Mouse (Mus musculus): ENCODE data around the gene Ssx2ip. TPM values are rescaled to one million over a fixed set of nuclear protein-coding genes. Genes with fewer than 3 reads are reported as not detected.

Gene Ssx2ip
- polyA plus RNA-seq, 1 experiment from 2014 or later = 28.8 TPM

DNA sequence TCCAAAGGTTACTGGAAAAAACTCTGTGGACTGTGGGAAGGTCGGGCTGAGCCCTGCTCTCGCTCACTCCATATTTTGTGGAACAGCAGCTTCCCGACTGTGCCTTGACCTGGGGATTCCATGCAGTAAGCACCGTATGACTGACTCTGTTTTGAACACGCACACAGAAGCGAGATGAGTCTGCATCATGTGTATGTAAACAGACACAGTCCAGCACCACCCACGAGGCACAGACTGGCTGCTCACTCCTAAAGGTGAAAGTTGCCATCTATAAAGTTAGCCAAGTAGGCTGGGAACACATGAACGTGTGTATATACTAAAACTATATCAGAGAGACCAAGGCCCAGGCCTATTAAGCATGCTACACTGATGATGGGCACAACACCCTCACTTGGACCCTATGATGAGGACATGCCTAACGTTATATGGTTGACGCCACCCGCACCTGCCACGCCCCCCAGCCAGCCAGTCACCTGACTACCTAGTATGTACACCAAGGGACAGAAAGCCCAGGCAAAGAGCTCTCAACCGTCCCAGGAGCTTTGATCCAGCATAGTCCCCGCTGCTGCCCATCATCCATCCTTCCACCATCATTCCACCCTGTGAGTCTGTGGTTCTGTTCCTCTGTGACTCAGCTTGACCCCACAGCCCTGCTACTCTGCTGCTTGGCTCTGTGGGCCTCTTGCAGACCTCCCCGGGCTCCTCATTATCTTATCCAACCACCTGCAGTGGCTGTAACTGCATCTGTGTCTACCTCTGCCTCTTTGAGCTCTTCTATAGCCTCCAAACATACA, 27.9 kb upstream of the Ssx2ip start:
- Histone ChIP-seq H3K27ac (ENCODE audit: low read depth, low read length) (no peak overlapping the region), H3K27me3 (ENCODE audit: control insufficient read depth, insufficient read depth, low read length) (peaks cover 17% of the 10 kb centered on the region; the same call in 1 of the 2 replicates), H3K4me2 (ENCODE audit: low read depth) (no peak overlapping the region), H3K4me1 (ENCODE audit: control insufficient read depth, insufficient read depth, low read length) (0 out of 2 replicates have a peak, but pooled peaks cover 2% of the 10 kb centered on the region), H3K36me3 (ENCODE audit: control insufficient read depth, insufficient read depth, low read length) (no peaks in the 10 kb centered on the region), H3K9ac (ENCODE audit: low read length) (no peak overlapping the region), H3K9me3 (ENCODE audit: control insufficient read depth, low read length) (no peaks in the 10 kb centered on the region), H3K4me3 (ENCODE audit: low read depth, low read length) (no peak overlapping the region)
- ATAC-seq (ENCODE audit: insufficient read depth, low FRiP score, low TSS enrichment) (no peak), DNase-seq (ENCODE audit: low spot score) (no peak)
- 80% methylated on average over 15 of the region's 15 CpGs for WGBS

GRCm38 (mm10) chr3:146377216-146377615, 27.2 kb upstream of the Ssx2ip start:
- 0 out of 2 replicates have a peak, but pooled peaks cover 2% of the 10 kb centered on the region for H3K4me1 ChIP-seq (ENCODE audit: control insufficient read depth, insufficient read depth, low read length)
- no peak overlapping the region for H3K27ac ChIP-seq (ENCODE audit: low read depth, low read length)
- no peak overlapping the region for H3K4me3 ChIP-seq (ENCODE audit: low read depth, low read length)
- no peak overlapping the region for H3K4me2 ChIP-seq (ENCODE audit: low read depth)
- no peaks in the 10 kb centered on the region for H3K36me3 ChIP-seq (ENCODE audit: control insufficient read depth, insufficient read depth, low read length)
- ATAC-seq (ENCODE audit: insufficient read depth, low FRiP score, low TSS enrichment) (no peak), DNase-seq (ENCODE audit: low spot score) (no peak)
- 91% methylated on average over 5 of the region's 5 CpGs for WGBS
- no peak overlapping the region for H3K9ac ChIP-seq (ENCODE audit: low read length)
- H3K27me3 ChIP-seq (ENCODE audit: control insufficient read depth, insufficient read depth, low read length) = peaks cover 17% of the 10 kb centered on the region; the same call in 1 of the 2 replicates
- no peaks in the 10 kb centered on the region for H3K9me3 ChIP-seq (ENCODE audit: control insufficient read depth, low read length)

- Histone ChIP-seq H3K9ac (ENCODE audit: low read length) (no peak overlapping the region), H3K4me1 (ENCODE audit: control insufficient read depth, insufficient read depth, low read length) (0 out of 2 replicates have a peak, but pooled peaks cover 2% of the 10 kb centered on the region), H3K4me2 (ENCODE audit: low read depth) (no peak overlapping the region), H3K9me3 (ENCODE audit: control insufficient read depth, low read length) (no peaks in the 10 kb centered on the region), H3K4me3 (ENCODE audit: low read depth, low read length) (no peak overlapping the region), H3K27me3 (ENCODE audit: control insufficient read depth, insufficient read depth, low read length) (peaks cover 13% of the 10 kb centered on the region; the same call in 1 of the 2 replicates), H3K27ac (ENCODE audit: low read depth, low read length) (no peak overlapping the region), H3K36me3 (ENCODE audit: control insufficient read depth, insufficient read depth, low read length) (no peaks in the 10 kb centered on the region)
- no peak for DNase-seq (ENCODE audit: low spot score)
- no peak for ATAC-seq (ENCODE audit: insufficient read depth, low FRiP score, low TSS enrichment)
- 64% methylated on average over 8 of the region's 8 CpGs for WGBS
Measured at GRCm38 (mm10) chr3:146378753-146379152, 25.7 kb upstream of the Ssx2ip start.

DNA sequence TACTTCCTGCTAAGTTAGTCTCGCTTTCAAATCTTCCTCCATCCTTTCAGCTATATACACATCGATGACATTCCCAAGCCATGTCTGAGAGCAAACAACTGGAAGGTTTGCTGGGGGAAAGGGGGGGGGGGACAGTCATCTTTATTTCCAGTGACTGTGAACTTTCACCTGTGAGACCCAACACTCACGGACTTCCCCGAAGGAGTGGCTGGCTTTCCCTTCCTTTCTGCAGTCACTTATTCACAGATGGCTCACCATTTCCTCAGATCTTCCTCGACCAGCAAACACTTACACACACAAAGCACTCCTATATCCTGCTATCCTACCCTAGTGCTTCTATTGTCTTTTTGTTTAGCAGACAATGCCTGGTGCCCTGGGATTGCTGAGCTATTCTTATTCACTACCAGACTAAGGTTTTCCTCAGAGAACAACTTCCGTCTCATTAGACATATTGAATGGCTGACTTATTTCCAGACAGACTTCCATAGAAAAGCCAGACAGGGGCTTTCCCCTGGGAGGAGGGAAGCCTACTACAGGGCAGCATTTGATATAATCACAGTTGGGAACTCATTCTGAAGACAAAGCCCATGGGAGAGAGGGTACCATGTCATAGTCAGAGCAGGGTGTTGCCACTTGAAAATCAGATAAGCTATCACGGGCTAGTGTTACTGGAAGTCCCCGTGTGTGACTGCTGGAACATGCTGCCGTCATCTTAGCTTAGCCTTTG, 24.5 kb upstream of the Ssx2ip start:
- H3K36me3 ChIP-seq (ENCODE audit: control insufficient read depth, insufficient read depth, low read length) = no peaks in the 10 kb centered on the region
- no peak overlapping the region for H3K9ac ChIP-seq (ENCODE audit: low read length)
- H3K4me1 ChIP-seq (ENCODE audit: control insufficient read depth, insufficient read depth, low read length) = 0 out of 2 replicates have a peak, but pooled peaks cover 2% of the 10 kb centered on the region
- peak; percentile 70 for DNase-seq (ENCODE audit: low spot score)
- 31% methylated on average over 9 of the region's 9 CpGs for WGBS
- H3K9me3 ChIP-seq (ENCODE audit: control insufficient read depth, low read length) = no peaks in the 10 kb centered on the region
- H3K4me2 ChIP-seq (ENCODE audit: low read depth) = no peak overlapping the region
- H3K4me3 ChIP-seq (ENCODE audit: low read depth, low read length) = no peak overlapping the region
- H3K27me3 ChIP-seq (ENCODE audit: control insufficient read depth, insufficient read depth, low read length) = peaks cover 11% of the 10 kb centered on the region; the same call in 1 of the 2 replicates
- peak; percentile 92 for ATAC-seq (ENCODE audit: insufficient read depth, low FRiP score, low TSS enrichment)
- H3K27ac ChIP-seq (ENCODE audit: low read depth, low read length) = peak overlapping the region; percentile 24; the same call in 1 of the 2 replicates

GRCm38 (mm10) chr3:146380874-146381273, 23.6 kb upstream of the Ssx2ip start:
- no peak for ATAC-seq (ENCODE audit: insufficient read depth, low FRiP score, low TSS enrichment)
- no peak overlapping the region for H3K9ac ChIP-seq (ENCODE audit: low read length)
- no peak overlapping the region for H3K4me2 ChIP-seq (ENCODE audit: low read depth)
- WGBS = 94% methylated on average over 2 of the region's 2 CpGs
- H3K27ac ChIP-seq (ENCODE audit: low read depth, low read length) = no peak overlapping the region
- DNase-seq (ENCODE audit: low spot score) = no peak
- no peaks in the 10 kb centered on the region for H3K36me3 ChIP-seq (ENCODE audit: control insufficient read depth, insufficient read depth, low read length)
- 0 out of 2 replicates have a peak, but pooled peaks cover 2% of the 10 kb centered on the region for H3K4me1 ChIP-seq (ENCODE audit: control insufficient read depth, insufficient read depth, low read length)
- no peaks in the 10 kb centered on the region for H3K9me3 ChIP-seq (ENCODE audit: control insufficient read depth, low read length)
- H3K27me3 ChIP-seq (ENCODE audit: control insufficient read depth, insufficient read depth, low read length) = peaks cover 11% of the 10 kb centered on the region; the same call in 1 of the 2 replicates
- H3K4me3 ChIP-seq (ENCODE audit: low read depth, low read length) = no peak overlapping the region

GRCm38 (mm10) chr3:146381471-146381870, 23.0 kb upstream of the Ssx2ip start:
- Histone ChIP-seq H3K4me2 (ENCODE audit: low read depth) (no peak overlapping the region), H3K27ac (ENCODE audit: low read depth, low read length) (no peak overlapping the region), H3K36me3 (ENCODE audit: control insufficient read depth, insufficient read depth, low read length) (no peaks in the 10 kb centered on the region), H3K4me1 (ENCODE audit: control insufficient read depth, insufficient read depth, low read length) (0 out of 2 replicates have a peak, but pooled peaks cover 2% of the 10 kb centered on the region), H3K4me3 (ENCODE audit: low read depth, low read length) (no peak overlapping the region), H3K9me3 (ENCODE audit: control insufficient read depth, low read length) (no peaks in the 10 kb centered on the region), H3K27me3 (ENCODE audit: control insufficient read depth, insufficient read depth, low read length) (peaks cover 11% of the 10 kb centered on the region; the same call in 1 of the 2 replicates), H3K9ac (ENCODE audit: low read length) (no peak overlapping the region)
- DNase-seq (ENCODE audit: low spot score) = no peak
- ATAC-seq (ENCODE audit: insufficient read depth, low FRiP score, low TSS enrichment) = no peak
- 91% methylated on average over 9 of the region's 9 CpGs for WGBS

DNA sequence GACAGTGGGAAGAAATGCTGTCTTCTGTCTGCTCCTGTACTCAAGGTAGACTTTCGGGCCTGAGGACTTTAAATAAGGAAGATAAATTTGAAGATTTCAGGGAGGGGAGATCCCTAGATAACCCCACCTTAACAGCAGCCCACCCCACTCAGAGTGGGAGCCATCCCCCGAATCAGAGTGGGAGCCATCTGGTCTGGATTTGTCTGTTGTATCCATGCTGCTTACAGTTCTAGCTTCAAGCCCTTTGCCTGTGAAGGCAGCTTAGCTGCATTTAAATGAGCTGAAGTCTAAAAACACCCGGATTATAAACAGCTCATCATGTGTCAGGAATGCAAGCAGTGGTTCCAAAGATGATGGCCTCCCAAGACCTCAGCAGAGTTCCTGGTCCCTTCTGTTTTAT, 17.6 kb upstream of the Ssx2ip start:
- ATAC-seq (ENCODE audit: insufficient read depth, low FRiP score, low TSS enrichment) (no peak), DNase-seq (ENCODE audit: low spot score) (no peak)
- Histone ChIP-seq H3K4me3 (ENCODE audit: low read depth, low read length) (no peak overlapping the region), H3K4me2 (ENCODE audit: low read depth) (no peak overlapping the region), H3K4me1 (ENCODE audit: control insufficient read depth, insufficient read depth, low read length) (no peaks in the 10 kb centered on the region), H3K36me3 (ENCODE audit: control insufficient read depth, insufficient read depth, low read length) (no peaks in the 10 kb centered on the region), H3K27me3 (ENCODE audit: control insufficient read depth, insufficient read depth, low read length) (no peaks in the 10 kb centered on the region; the same call in 1 of the 2 replicates), H3K9me3 (ENCODE audit: control insufficient read depth, low read length) (no peaks in the 10 kb centered on the region), H3K9ac (ENCODE audit: low read length) (no peak overlapping the region), H3K27ac (ENCODE audit: low read depth, low read length) (no peak overlapping the region)
- 79% methylated on average over 3 of the region's 3 CpGs for WGBS

DNA sequence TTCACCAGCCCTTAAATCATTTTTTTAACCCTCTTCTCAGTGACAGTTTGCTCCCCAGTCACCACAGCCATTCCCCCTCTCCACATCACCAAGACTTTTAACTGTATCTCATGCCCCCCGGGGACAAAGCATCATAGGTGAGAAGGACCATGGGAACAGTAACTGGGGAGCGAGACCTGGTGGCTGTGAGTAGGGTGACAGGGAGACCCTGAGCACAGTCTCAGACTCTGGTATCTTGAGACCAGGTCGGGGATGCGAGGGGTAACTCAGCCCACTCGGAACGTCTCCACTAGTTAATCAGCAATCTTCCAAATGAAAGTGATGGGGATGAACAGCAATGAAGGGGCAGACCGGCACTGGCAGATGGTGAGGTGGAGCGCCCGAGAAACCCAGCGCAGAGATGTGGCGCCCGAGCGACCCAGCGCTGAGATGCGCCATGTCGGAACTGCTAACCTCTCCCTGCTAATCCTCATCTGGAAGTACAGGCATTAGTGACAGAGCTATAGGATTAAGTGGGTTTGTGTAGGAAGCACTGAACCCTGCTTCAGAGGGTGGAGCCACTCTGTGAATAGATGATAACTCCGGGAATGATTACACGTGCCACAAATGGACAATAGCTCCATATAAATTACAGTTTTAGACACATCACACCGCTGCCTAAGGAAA, 11.7 kb upstream of the Ssx2ip start:
- no peaks in the 10 kb centered on the region for H3K27me3 ChIP-seq (ENCODE audit: control insufficient read depth, insufficient read depth, low read length)
- no peak overlapping the region for H3K9ac ChIP-seq (ENCODE audit: low read length)
- WGBS = 77% methylated on average over 19 of the region's 19 CpGs
- no peaks in the 10 kb centered on the region for H3K9me3 ChIP-seq (ENCODE audit: control insufficient read depth, low read length)
- no peaks in the 10 kb centered on the region for H3K36me3 ChIP-seq (ENCODE audit: control insufficient read depth, insufficient read depth, low read length)
- no peak overlapping the region for H3K4me2 ChIP-seq (ENCODE audit: low read depth)
- no peak overlapping the region for H3K4me3 ChIP-seq (ENCODE audit: low read depth, low read length)
- DNase-seq (ENCODE audit: low spot score) (no peak), ATAC-seq (ENCODE audit: insufficient read depth, low FRiP score, low TSS enrichment) (0 out of 2 replicates have a peak, but pooled peaks have one; percentile 45)
- no peak overlapping the region for H3K27ac ChIP-seq (ENCODE audit: low read depth, low read length)
- no peaks in the 10 kb centered on the region for H3K4me1 ChIP-seq (ENCODE audit: control insufficient read depth, insufficient read depth, low read length)

All from neural tube, embryonic 11.5 days (tissue).